Mouse (Mus musculus) embryonic facial prominence, embryonic 13.5 days (tissue): ENCODE data around the gene Taf1a. TPM values are rescaled to one million over a fixed set of nuclear protein-coding genes. Genes with fewer than 3 reads are reported as not detected.
"Not testable (repeated sequence)": the region's sequence is repeated elsewhere in the genome, so short reads cannot be mapped to it uniquely, and the experiment has no call there.

Experiments used
- ATAC-seq: fragments of 200-750 bp; cut with Nextera tagmentation; 2 replicates; pipeline ENCODE4 v1.8.0; 2017; ENCODE audit warnings: low read depth; ENCODE audit not compliant: insufficient number of reproducible peaks, insufficient read depth, low FRiP score, low TSS enrichment
- H3K27ac ChIP-seq: fragments of 300-500 bp; sonication (generic); 2 replicates; pipeline ENCODE4 v1.5.1; 2015; ENCODE audit warnings: moderate library complexity, mild to moderate bottlenecking, inconsistent platforms
- H3K27me3 ChIP-seq: fragments of 300-500 bp; sonication (generic); 2 replicates; pipeline ENCODE4 v1.6.1; 2015; ENCODE audit warnings: mild to moderate bottlenecking, inconsistent platforms
- H3K36me3 ChIP-seq: fragments of 300-500 bp; sonication (generic); 2 replicates; pipeline ENCODE4 v1.6.1; 2015; ENCODE audit warnings: mild to moderate bottlenecking, inconsistent platforms
- H3K4me1 ChIP-seq: fragments of 300-500 bp; sonication (generic); 2 replicates; pipeline ENCODE4 v1.6.1; 2015; ENCODE audit warnings: inconsistent platforms
- H3K4me2 ChIP-seq: fragments of 300-500 bp; sonication (generic); 2 replicates; pipeline ENCODE4 v1.6.1; 2015; ENCODE audit warnings: moderate library complexity, mild to moderate bottlenecking, inconsistent platforms
- H3K4me3 ChIP-seq: fragments of 300-500 bp; sonication (generic); 2 replicates; pipeline ENCODE4 v1.5.1; 2015; ENCODE audit warnings: mild to moderate bottlenecking, inconsistent platforms
- H3K9ac ChIP-seq: fragments of 300-500 bp; sonication (generic); 2 replicates; pipeline ENCODE4 v1.6.1; 2015; ENCODE audit warnings: mild to moderate bottlenecking, inconsistent platforms
- H3K9me3 ChIP-seq: fragments of 300-500 bp; sonication (generic); 2 replicates; pipeline ENCODE4 v1.6.1; 2016; ENCODE audit warnings: inconsistent platforms
- WGBS: fragments of 180-500 bp; shearing (Covaris S2); methylation state at CpG from one replicate; pipeline ENCODE4 v1.1.7; 2015; ENCODE audit warnings: mixed read lengths; 5-methylcytosine and 5-hydroxymethylcytosine counted together
- polyA plus RNA-seq: library from polyadenylated mRNA; unstranded; fragments of >200 nt; fragmentation: Nextera tagmentation; extraction: Ambion mirVana; gene quantifications from 2 replicates; pipeline ENCODE4 v1.2.1, GENCODE M21; 2015

The Taf1a gene
- polyA plus RNA-seq, 1 experiment from 2014 or later: 26.4 TPM

DNA sequence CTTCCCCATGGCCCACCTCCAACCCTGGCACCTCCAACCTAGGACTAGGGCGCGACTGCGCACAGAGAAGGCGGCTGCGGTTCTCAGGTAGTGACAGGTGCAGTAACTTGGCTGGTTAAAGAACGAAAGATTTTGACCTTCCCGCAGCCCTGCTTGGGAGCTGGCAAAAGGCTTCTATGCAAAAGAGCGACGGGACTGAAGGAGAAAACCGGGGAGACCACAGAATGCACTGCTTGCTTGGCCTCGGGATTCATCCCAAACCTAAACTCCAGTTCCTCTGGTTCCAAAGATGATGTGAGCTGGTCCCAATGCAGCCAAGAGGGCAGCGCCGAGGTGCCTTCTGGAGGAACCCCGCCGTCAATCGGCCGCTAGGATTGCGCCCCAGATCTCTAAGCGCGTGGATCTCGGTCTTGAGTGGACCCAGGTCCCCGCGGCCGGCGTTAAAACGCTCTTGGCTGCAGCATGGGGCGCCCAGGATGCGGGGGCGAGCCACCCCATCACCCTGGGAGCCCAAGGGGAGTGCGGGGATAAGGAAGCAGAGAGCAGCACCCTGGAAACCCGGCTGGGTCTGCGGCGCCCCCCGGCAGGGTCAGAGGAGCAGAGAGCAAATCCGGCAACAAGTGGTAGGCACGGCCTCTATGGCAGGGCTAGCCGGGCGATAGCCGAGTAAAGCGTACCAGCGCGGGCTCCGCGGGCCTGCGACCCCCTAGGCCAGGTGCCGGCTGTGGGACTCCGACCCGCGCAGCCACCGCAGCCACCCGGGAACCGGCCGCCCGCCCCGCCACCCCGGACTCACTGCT lies 20.0 kb upstream of the Taf1a start:
- no peaks in the 10 kb centered on the region for H3K9me3 ChIP-seq
- H3K9ac ChIP-seq: peak overlapping the region; percentile 91
- H3K27ac ChIP-seq: peak overlapping the region; percentile 86
- no peaks in the 10 kb centered on the region for H3K27me3 ChIP-seq
- 2% methylated on average over 47 of the region's 56 CpGs for WGBS
- H3K4me2 ChIP-seq: peak overlapping the region; percentile 79
- peaks cover 31% of the 10 kb centered on the region for H3K4me1 ChIP-seq
- peak overlapping the region; percentile 91 for H3K4me3 ChIP-seq
- ATAC-seq: peak; percentile 67
- H3K36me3 ChIP-seq: peaks cover 16% of the 10 kb centered on the region

DNA sequence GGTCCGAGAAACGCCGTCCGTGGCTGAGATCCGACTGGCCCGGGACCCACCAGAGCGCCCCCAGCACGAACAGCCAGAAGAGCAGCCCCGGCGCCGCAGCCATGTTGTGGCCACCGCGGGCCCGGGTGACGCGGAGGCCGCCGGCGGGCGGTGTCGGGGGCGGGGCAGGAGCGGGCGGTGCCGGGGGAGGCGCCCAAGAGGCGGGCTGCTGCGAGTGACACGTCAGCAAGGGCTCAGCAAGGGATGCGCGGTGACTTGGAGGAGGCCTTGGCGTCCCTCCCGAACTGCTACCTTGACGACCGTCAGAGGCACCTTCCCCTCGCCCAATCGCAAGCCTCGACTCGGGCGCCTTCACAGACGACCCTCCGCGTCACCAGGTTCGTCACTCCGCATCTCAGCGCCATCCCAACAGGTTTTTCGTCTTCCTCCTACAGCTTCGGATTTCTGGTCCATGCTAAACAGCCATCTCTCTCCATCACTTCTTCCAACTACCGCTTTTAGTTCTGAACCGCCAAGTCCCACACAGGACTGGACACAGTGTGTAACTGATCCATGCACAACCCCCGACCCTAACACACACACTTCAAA lies 19.3 kb upstream of the Taf1a start, which contains the start of gene Mia3:
TSS of gene Mia3 (minus strand) at position 127 of the 588 bp plus-strand sequence.
- Histone ChIP-seq H3K4me1 (peaks cover 31% of the 10 kb centered on the region), H3K4me3 (peak within 1 kb of the TSS; percentile 91), H3K9ac (peak within 1 kb of the TSS; percentile 91), H3K27me3 (no peaks in the 10 kb centered on the region), H3K27ac (peak within 1 kb of the TSS; percentile 86), H3K9me3 (no peaks in the 10 kb centered on the region), H3K4me2 (peak within 1 kb of the TSS; percentile 79), H3K36me3 (peaks cover 9% of the 10 kb centered on the region)
- ATAC-seq: peak; percentile 95
- WGBS: under 1% methylated on average over 49 of the region's 51 CpGs

DNA sequence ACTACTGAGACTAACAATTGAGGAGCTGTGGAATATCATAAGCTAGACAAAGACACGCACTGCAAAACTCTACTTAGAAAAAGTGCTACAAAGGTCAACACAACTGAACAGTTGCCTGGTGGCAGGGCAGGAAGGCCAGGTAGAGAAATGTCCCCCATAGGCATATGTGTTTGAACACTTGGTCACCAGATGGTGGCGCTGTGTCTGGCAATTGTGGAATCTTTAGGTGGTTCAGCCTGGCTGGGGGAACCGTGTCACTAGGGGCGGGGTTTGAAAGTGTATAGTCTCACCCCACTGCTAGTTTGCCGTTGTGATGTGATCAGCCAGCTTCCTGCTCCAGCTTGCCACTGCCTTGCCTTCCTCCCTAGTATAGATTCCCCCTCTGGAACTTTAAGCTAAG lies 14.1 kb upstream of the Taf1a start:
- Histone ChIP-seq H3K4me3 (no peak overlapping the region), H3K27ac (no peak overlapping the region), H3K9ac (no peak overlapping the region), H3K4me2 (no peak overlapping the region), H3K36me3 (no peaks in the 10 kb centered on the region), H3K27me3 (no peaks in the 10 kb centered on the region), H3K4me1 (peaks cover 5% of the 10 kb centered on the region; the same call in 1 of the 2 replicates), H3K9me3 (0 out of 2 replicates have a peak, but pooled peaks cover 3% of the 10 kb centered on the region)
- ATAC-seq: no peak
- WGBS: 80% methylated on average over 5 of the region's 5 CpGs

DNA sequence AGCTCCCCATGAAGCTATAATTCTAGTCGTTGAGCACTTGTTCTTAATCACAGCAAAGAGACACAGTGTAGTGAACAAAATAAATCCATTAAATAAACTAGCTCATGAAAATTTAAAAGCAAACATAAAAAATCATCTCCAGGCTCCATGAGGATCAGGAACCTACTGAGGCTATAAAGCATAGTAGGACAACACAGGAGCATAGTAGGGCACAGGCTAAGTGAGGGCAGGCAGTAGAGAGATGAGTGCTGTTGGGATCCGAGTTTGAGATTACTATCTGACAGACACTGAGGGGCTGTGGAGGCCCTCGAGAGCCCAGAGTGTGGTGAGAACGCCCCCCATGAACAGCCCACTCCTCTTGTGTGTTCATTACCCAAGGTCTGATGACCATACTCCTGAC lies 11.7 kb upstream of the Taf1a start:
- ATAC-seq: no peak
- Histone ChIP-seq H3K36me3 (no peaks in the 10 kb centered on the region), H3K27me3 (peaks cover 11% of the 10 kb centered on the region), H3K27ac (no peak overlapping the region), H3K4me3 (no peak overlapping the region), H3K4me2 (no peak overlapping the region), H3K9ac (no peak overlapping the region), H3K4me1 (no peaks in the 10 kb centered on the region), H3K9me3 (0 out of 2 replicates have a peak, but pooled peaks cover 7% of the 10 kb centered on the region)
- 76% methylated on average over 4 of the region's 4 CpGs for WGBS

DNA sequence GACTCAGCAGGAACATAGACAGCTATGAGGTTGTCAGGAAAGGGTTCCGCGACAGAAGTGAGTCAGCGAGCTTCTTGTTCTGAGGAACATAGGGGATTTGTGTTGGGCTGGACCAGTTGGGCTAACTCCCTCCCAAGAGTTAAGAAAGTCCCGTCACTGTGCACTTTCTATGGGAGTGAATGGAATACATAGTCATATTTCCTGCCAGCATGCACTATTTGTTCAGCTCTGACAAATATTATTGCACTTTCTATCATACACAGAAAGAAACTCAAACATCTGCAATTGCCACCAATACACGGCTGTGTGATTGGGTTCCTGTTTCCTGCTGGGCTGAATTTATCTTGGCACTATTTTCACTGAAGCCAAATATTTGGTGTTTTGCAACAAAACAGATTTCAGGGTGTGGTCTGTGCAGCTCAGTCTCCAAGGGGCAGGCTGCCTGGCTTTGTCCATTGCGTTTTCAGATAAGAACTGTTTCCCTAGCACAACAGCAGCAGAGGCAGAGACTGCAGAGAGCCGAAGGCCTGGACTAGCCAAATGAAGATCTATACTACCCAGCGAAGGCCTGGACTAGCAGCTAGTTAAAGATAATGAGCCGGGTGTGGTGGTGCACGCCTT lies 10.3 kb upstream of the Taf1a start:
- peaks cover 19% of the 10 kb centered on the region for H3K27me3 ChIP-seq
- no peak overlapping the region for H3K4me2 ChIP-seq
- no peak overlapping the region for H3K27ac ChIP-seq
- 0 out of 2 replicates have a peak, but pooled peaks cover 7% of the 10 kb centered on the region for H3K9me3 ChIP-seq
- H3K4me1 ChIP-seq: no peaks in the 10 kb centered on the region
- WGBS: 81% methylated on average over 10 of the region's 10 CpGs
- no peaks in the 10 kb centered on the region for H3K36me3 ChIP-seq
- no peak overlapping the region for H3K4me3 ChIP-seq
- H3K9ac ChIP-seq: no peak overlapping the region
- ATAC-seq: no peak

DNA sequence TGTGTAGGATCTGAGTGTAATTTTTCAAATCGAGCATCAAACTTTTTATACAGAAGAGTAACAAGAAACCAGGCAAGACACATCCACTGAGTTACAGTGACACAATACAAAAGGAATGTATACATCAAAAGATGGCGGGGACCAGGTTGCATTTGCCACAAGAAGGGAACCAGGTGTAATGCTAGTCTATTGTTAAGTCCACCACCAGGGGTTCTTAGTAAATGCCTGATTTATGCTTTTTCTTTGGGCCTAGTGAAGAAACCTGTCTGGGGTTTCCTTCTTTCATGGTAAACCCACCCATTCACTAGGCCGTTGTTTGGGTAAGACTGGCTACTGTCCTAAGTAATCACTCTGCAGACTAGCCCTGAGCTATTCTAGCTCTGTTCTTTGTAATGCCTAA lies 9.4 kb upstream of the Taf1a start:
- ATAC-seq, H3K9ac ChIP-seq, H3K36me3 ChIP-seq, H3K4me1 ChIP-seq, H3K27ac ChIP-seq, H3K4me2 ChIP-seq, H3K4me3 ChIP-seq, H3K9me3 ChIP-seq: not testable (repeated sequence)
- 89% methylated on average over 3 of the region's 3 CpGs for WGBS
- H3K27me3 ChIP-seq: peaks cover 26% of the 10 kb centered on the region

DNA sequence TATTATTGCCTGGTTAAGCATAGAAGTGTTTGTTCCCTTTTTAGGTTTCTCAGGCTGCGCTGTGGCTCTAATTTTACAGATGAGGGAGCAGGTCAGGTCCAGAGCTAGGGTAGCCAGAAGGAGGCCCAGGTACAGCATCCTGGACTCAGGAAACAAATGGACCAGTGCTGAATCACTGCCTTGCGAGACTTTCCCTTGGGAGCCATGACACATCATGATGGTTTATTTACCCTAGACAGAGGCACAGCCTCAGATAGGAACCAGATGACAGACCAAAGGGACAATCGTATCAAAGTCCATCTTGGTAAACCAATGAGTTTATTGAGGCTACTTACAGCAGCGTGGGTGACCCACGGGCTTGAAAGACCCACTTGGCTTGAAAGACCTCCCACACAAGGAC lies 7.0 kb upstream of the Taf1a start:
- H3K27me3 ChIP-seq: peaks cover 41% of the 10 kb centered on the region
- no peaks in the 10 kb centered on the region for H3K36me3 ChIP-seq
- no peak overlapping the region for H3K9ac ChIP-seq
- H3K9me3 ChIP-seq: 0 out of 2 replicates have a peak, but pooled peaks cover 4% of the 10 kb centered on the region
- H3K27ac ChIP-seq: no peak overlapping the region
- no peak for ATAC-seq
- no peak overlapping the region for H3K4me3 ChIP-seq
- WGBS: 80% methylated on average over 5 of the region's 5 CpGs
- no peak overlapping the region for H3K4me2 ChIP-seq
- H3K4me1 ChIP-seq: no peaks in the 10 kb centered on the region

DNA sequence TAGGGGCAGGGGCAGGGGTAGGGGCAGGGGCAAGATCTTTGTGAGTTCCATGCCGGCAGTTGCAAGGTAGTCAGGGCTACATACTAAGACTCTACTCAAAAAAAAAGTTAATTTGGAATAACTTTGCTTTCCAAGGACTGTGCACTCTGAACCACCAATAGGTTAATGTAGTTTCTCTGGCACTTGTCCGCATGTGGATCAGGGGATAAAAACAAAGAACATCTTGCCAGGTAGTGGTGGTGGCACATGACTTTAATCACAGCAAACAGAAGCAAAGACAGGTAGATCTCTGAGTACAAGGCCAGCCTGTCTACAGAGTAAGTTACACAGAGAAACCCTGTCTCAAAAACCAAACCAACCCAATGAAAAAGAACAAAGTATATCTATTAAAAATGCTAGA lies 6.2 kb upstream of the Taf1a start:
- 83% methylated on average over 2 of the region's 2 CpGs for WGBS

DNA sequence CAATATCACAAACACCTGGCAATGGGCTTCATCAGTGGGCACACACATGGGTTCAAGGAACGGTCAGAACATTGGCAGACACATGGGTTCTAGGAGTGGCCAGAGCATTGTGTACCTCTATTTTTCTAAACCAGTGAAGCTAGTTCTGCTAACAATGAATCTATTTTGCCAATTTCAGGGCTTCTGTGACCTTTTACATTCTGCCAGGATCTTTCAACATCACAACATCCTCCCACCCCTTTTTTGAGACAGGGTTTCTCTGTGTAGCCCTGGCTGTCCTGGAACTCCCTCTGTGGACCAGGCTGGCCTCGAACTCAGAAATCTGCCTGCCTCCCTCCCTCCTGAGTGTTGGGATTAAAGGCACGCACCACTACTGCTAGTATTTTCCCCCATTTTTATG lies 1.4 kb upstream of the Taf1a start:
- not testable (repeated sequence) for ATAC-seq, H3K36me3 ChIP-seq, H3K4me3 ChIP-seq, H3K4me2 ChIP-seq, H3K27ac ChIP-seq, H3K9me3 ChIP-seq, H3K9ac ChIP-seq
- 88% methylated on average over 3 of the region's 3 CpGs for WGBS
- Histone ChIP-seq H3K4me1 (peaks cover 13% of the 10 kb centered on the region), H3K27me3 (peaks cover 38% of the 10 kb centered on the region)

More for the DNA sequence above, 6.2 kb upstream of the Taf1a start:
- Histone ChIP-seq H3K27me3 (peaks cover 49% of the 10 kb centered on the region), H3K4me3 (no peak overlapping the region), H3K9ac (no peak overlapping the region), H3K36me3 (no peaks in the 10 kb centered on the region), H3K9me3 (0 out of 2 replicates have a peak, but pooled peaks cover 4% of the 10 kb centered on the region), H3K4me2 (no peak overlapping the region), H3K27ac (no peak overlapping the region), H3K4me1 (no peaks in the 10 kb centered on the region)
- ATAC-seq: no peak

DNA sequence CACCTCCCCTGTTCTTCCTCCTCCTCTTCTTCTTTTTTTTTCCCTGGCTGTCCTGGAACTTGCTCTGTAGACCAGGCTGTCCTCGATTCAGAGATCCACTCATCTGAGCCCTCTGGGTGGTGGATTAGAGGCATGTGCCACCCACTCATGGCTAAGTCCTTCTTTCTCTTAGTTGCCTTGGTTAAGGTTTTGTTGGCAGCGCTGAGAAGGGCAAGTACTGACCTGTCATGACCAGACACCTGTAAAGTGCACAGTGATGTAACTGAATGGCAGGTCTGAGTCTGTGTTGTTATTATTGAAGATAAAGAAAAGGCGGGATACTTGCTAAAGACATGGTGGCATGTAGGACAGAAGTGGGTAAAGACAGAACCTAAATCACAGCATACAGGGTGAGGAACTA lies 14.6 kb downstream of the Taf1a start:
- Histone ChIP-seq H3K27me3 (no peaks in the 10 kb centered on the region), H3K4me2 (no peak overlapping the region), H3K4me1 (no peaks in the 10 kb centered on the region), H3K9me3 (no peaks in the 10 kb centered on the region), H3K27ac (no peak overlapping the region), H3K4me3 (no peak overlapping the region), H3K36me3 (peaks cover 71% of the 10 kb centered on the region), H3K9ac (no peak overlapping the region)
- ATAC-seq: no peak
- WGBS: 90% methylated on average over 3 of the region's 3 CpGs

DNA sequence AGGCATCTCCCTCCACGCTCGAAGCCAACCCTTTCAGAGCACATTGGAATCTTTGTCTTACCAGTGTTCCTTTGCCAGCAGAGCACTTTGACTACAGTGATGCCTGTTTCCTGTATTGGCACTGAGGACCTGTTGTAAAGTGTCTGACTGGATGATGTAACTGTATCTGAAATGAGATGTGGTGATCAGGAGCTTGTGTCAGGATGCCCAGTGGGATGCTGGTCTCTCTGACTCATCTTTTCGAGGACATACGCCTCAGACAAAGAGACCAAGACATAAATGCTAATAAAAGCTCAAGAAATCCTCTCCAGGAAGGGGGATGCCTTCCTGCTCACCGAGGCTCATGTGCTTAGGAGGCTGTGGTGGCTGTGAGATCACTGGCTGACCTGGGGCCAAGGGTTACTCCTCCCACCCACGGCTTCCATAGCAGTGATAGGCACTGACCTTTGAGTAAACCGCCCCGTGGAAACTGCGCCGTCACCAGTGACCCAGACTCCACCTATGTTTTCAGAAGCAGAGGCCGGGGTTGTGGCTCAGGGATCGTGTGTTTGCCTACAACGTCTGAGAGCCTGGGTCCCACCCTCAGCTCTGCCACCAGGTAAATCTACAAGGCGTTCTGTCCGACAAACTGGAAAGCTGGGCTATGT lies 25.4 kb downstream of the Taf1a start:
- Histone ChIP-seq H3K27me3 (no peaks in the 10 kb centered on the region), H3K9ac (no peak overlapping the region), H3K27ac (no peak overlapping the region), H3K4me3 (no peak overlapping the region), H3K9me3 (no peaks in the 10 kb centered on the region), H3K36me3 (peaks cover 29% of the 10 kb centered on the region), H3K4me1 (no peaks in the 10 kb centered on the region), H3K4me2 (no peak overlapping the region)
- ATAC-seq: no peak
- WGBS: 89% methylated on average over 15 of the region's 15 CpGs
